Comparison of ENCODE assay signal across 8 mouse cellular contexts in genomic region chr19:28963113-28963512, GRCm38 (mm10). TPM values are rescaled to one million over a fixed set of nuclear protein-coding genes. Genes with fewer than 3 reads are reported as not detected.
DNase-seq lines count a peak whose midpoint lies in the region; ATAC-seq and TF ChIP-seq lines count a peak whose summit lies in the region.

No protein-coding gene starts in this region.

- H3K27me3 ChIP-seq in E14TG2a.4 (ENCODE audit: insufficient read depth, low read length) = peaks cover 28% of the 10 kb centered on the region
- no peaks in the 10 kb centered on the region for H3K27me3 ChIP-seq in forebrain, postnatal 0 days (ENCODE audit: insufficient read depth, low read length)
- peaks cover 11% of the 10 kb centered on the region; the same call in 1 of the 2 replicates for H3K27me3 ChIP-seq in liver, embryonic 16.5 days (ENCODE audit: control insufficient read depth, insufficient read depth, low read depth, low read length)

- ATAC-seq in forebrain, postnatal 0 days = peak; percentile 12; the same call in 1 of the 2 replicates
- ATAC-seq in liver, embryonic 16.5 days (ENCODE audit: low read depth) = no peak
- no peak for ATAC-seq in CD4-positive, CD25-positive, alpha-beta regulatory T cell, adult 4 months

- no peak for TF ChIP-seq CTCF in E14TG2a.4 (conservative IDR thresholded peaks at IDR 0.05; ENCODE audit: low read length)
- TF ChIP-seq CTCF in forebrain, postnatal 0 days (IDR thresholded peaks at IDR 0.05; ENCODE audit: low read depth) = no peak; the same call in 1 of the 2 replicates

- peak; percentile 30 to 46 for DNase-seq in heart, adult 18-20 months
- DNase-seq in heart, adult 8-10 months (ENCODE audit: low spot score) = no peak
- peak; percentile 43 for DNase-seq in forebrain, postnatal 0 days
- DNase-seq in urinary bladder, adult 2 months (ENCODE audit: low spot score) = no peak
- no peak for DNase-seq in ovary, adult 18-20 months (ENCODE audit: low spot score)

- peaks cover 25% of the 10 kb centered on the region for H3K4me1 ChIP-seq in E14TG2a.4 (replicated peaks; ENCODE audit: low read depth, low read length)
- H3K4me1 ChIP-seq in forebrain, postnatal 0 days (ENCODE audit: insufficient read depth) = peaks cover 6% of the 10 kb centered on the region
- H3K4me1 ChIP-seq in liver, embryonic 16.5 days (ENCODE audit: control insufficient read depth, low read depth, low read length) = peaks cover 8% of the 10 kb centered on the region

- whole genome bisulfite sequencing in forebrain, postnatal 0 days = 17% methylated on average over 3 of the region's 3 CpGs
- WGBS in liver, embryonic 16.5 days (ENCODE audit: insufficient replicate concordance) = 40% methylated on average over 3 of the region's 3 CpGs

- H3K27ac ChIP-seq in forebrain, postnatal 0 days (ENCODE audit: low read depth, low read length) = peak overlapping the region; percentile 87; the same call in 1 of the 2 replicates
- no peak overlapping the region for H3K27ac ChIP-seq in liver, embryonic 16.5 days (ENCODE audit: low read length)

- peak overlapping the region; percentile 89 for H3K4me2 ChIP-seq in forebrain, postnatal 0 days (ENCODE audit: low read depth)
- peak overlapping the region; percentile 86 for H3K4me2 ChIP-seq in liver, embryonic 16.5 days (ENCODE audit: low read depth, low read length)

- no peak overlapping the region for H3K9ac ChIP-seq in forebrain, postnatal 0 days
- H3K9ac ChIP-seq in liver, embryonic 16.5 days (ENCODE audit: low read depth, low read length) = no peak overlapping the region

- H3K36me3 ChIP-seq in E14TG2a.4 (ENCODE audit: insufficient read depth, low read length) = no peaks in the 10 kb centered on the region
- H3K36me3 ChIP-seq in forebrain, postnatal 0 days (ENCODE audit: insufficient read depth) = no peaks in the 10 kb centered on the region
- H3K36me3 ChIP-seq in liver, embryonic 16.5 days (ENCODE audit: control insufficient read depth, insufficient read depth) = no peaks in the 10 kb centered on the region

- H3K9me3 ChIP-seq in E14TG2a.4 (ENCODE audit: low read length) = no peaks in the 10 kb centered on the region
- no peaks in the 10 kb centered on the region for H3K9me3 ChIP-seq in forebrain, postnatal 0 days (ENCODE audit: low read length)
- H3K9me3 ChIP-seq in liver, embryonic 16.5 days (replicated peaks; ENCODE audit: control insufficient read depth, low read length) = no peaks in the 10 kb centered on the region

- peak overlapping the region; percentile 90 for H3K4me3 ChIP-seq in E14TG2a.4 (replicated peaks; ENCODE audit: low read length)
- H3K4me3 ChIP-seq in forebrain, postnatal 0 days (ENCODE audit: low read depth, low read length) = 0 out of 2 replicates have a peak overlapping the region, but pooled peaks have one; percentile 81
- no peak overlapping the region for H3K4me3 ChIP-seq in liver, embryonic 16.5 days (ENCODE audit: low read depth, low read length)

RNA-seq across cellular contexts. Expression of gene Plpp6, which starts 0.6 kb away (rescaled TPM):
- total RNA-seq in heart, adult 18-20 months (2021) = 1 to 10 TPM; 8.7 to 9.3 TPM
- 1 to 10 TPM; 6.7 to 9.4 (median 7.8) TPM for total RNA-seq in heart, adult 8-10 months (2022)
- total RNA-seq in forebrain, postnatal 0 days (2014; rRNA removed) = 17.6 and 22.6 TPM in 2 replicates
- 13.2 and 17.8 TPM in 2 replicates for polyA plus RNA-seq in forebrain, postnatal 0 days (2015; fragmentation: Nextera tagmentation; extraction: Ambion mirVana)
- polyA plus RNA-seq in liver, embryonic 16.5 days (2015; fragmentation: Nextera tagmentation; extraction: Ambion mirVana) = 2.3 and 2.6 TPM in 2 replicates
- polyA plus RNA-seq in urinary bladder, adult 2 months (2012; rRNA removed) = 8.3 and 10.2 TPM in 2 replicates
- polyA plus RNA-seq in CD4-positive, CD25-positive, alpha-beta regulatory T cell, adult 4 months (2017; shearing (Covaris generic)) = 1 to 10 TPM; 1.3 TPM

RNA-seq across cellular contexts. Expression of gene 4430402I18Rik, which starts 4.5 kb away (rescaled TPM):
- 10 to 100 TPM; 27.8 to 33.8 TPM for total RNA-seq in heart, adult 18-20 months (2021)
- 10 to 100 TPM; 26.9 to 31.3 (median 29.9) TPM for total RNA-seq in heart, adult 8-10 months (2022)
- 1.9 and 2.1 TPM in 2 replicates for total RNA-seq in forebrain, postnatal 0 days (2014; rRNA removed)
- 4.1 and 4.7 TPM in 2 replicates for polyA plus RNA-seq in forebrain, postnatal 0 days (2015; fragmentation: Nextera tagmentation; extraction: Ambion mirVana)
- polyA plus RNA-seq in liver, embryonic 16.5 days (2015; fragmentation: Nextera tagmentation; extraction: Ambion mirVana) = 1.5 and 2.9 TPM in 2 replicates
- 3.1 and 3.2 TPM in 2 replicates for polyA plus RNA-seq in urinary bladder, adult 2 months (2012; rRNA removed)
- polyA plus RNA-seq in CD4-positive, CD25-positive, alpha-beta regulatory T cell, adult 4 months (2017; shearing (Covaris generic)) = 1 to 10 TPM in 1 of 2 experiments, not detected in 1; 1.6 TPM

RNA-seq across cellular contexts. Expression of gene Cdc37l1, which starts 27.0 kb away (rescaled TPM):
- 10 to 100 TPM; 63.2 to 82.7 TPM for total RNA-seq in heart, adult 18-20 months (2021)
- total RNA-seq in heart, adult 8-10 months (2022) = 10 to 100 TPM; 56.7 to 76.4 (median 64.3) TPM
- 57.8 and 78.9 TPM in 2 replicates for total RNA-seq in forebrain, postnatal 0 days (2014; rRNA removed)
- polyA plus RNA-seq in forebrain, postnatal 0 days (2015; fragmentation: Nextera tagmentation; extraction: Ambion mirVana) = 23.8 and 30.7 TPM in 2 replicates
- polyA plus RNA-seq in liver, embryonic 16.5 days (2015; fragmentation: Nextera tagmentation; extraction: Ambion mirVana) = 9.9 and 10.2 TPM in 2 replicates
- 36.6 and 40.1 TPM in 2 replicates for polyA plus RNA-seq in urinary bladder, adult 2 months (2012; rRNA removed)
- polyA plus RNA-seq in CD4-positive, CD25-positive, alpha-beta regulatory T cell, adult 4 months (2017; shearing (Covaris generic)) = 10 to 100 TPM; 36.0 to 40.7 TPM

Comparison
In these comparisons a context has a peak if more than half of its experiments do, and no peak if none do; other contexts are left out.
1. DNase-seq: peak in heart, adult 18-20 months (2 of 2) and forebrain, postnatal 0 days (single experiment); none in heart, adult 8-10 months (single experiment), urinary bladder, adult 2 months (single experiment) and ovary, adult 18-20 months (single experiment).